Comparison of ENCODE assay signal across 29 mouse cellular contexts in genomic region chr4:59040397-59041287, GRCm38 (mm10). TPM values are rescaled to one million over a fixed set of nuclear protein-coding genes. Genes with fewer than 3 reads are reported as not detected.
DNase-seq lines count a peak whose midpoint lies in the region; ATAC-seq and TF ChIP-seq lines count a peak whose summit lies in the region.
"Had no signal": no experiment of that assay in that cellular context is flagged by ENCODE, and none has a peak within 500 bp of the region (broad histone marks: within the 10 kb centered on the region; RNA-seq: fewer than 3 reads in every experiment).

No protein-coding gene starts in this region.

- no peak overlapping the region for H3K9ac ChIP-seq in midbrain, embryonic 15.5 days
- no peak overlapping the region for H3K9ac ChIP-seq in kidney, embryonic 15.5 days
- H3K9ac ChIP-seq: forebrain, embryonic 13.5 days; heart, embryonic 15.5 days; hindbrain, embryonic 13.5 days; limb, embryonic 13.5 days; lung, embryonic 15.5 days; midbrain, embryonic 13.5 days had no signal

- no peak for TF ChIP-seq CTCF in layer of hippocampus, adult 2 months (conservative IDR thresholded peaks at IDR 0.05)

- no peak overlapping the region for H3K4me3 ChIP-seq in layer of hippocampus, adult 2 months
- H3K4me3 ChIP-seq in midbrain, embryonic 15.5 days, result no peak overlapping the region
- no peak overlapping the region for H3K4me3 ChIP-seq in kidney, embryonic 15.5 days (replicated peaks)
- H3K4me3 ChIP-seq: forebrain, embryonic 13.5 days; heart, embryonic 10.5 days; heart, embryonic 15.5 days; hindbrain, embryonic 13.5 days; limb, embryonic 13.5 days; lung, embryonic 15.5 days; megakaryocyte, embryonic 14.5 days; midbrain, embryonic 13.5 days had no signal

- H3K4me1 ChIP-seq in midbrain, embryonic 15.5 days, result peaks cover 10% of the 10 kb centered on the region
- H3K4me1 ChIP-seq in kidney, embryonic 15.5 days, result peaks cover 12% of the 10 kb centered on the region

- peak overlapping the region; percentile 10; the same call in 1 of the 2 replicates for H3K27ac ChIP-seq in layer of hippocampus, adult 2 months
- H3K27ac ChIP-seq in midbrain, embryonic 15.5 days, result no peak overlapping the region
- H3K27ac ChIP-seq in kidney, embryonic 15.5 days, result no peak overlapping the region
- H3K27ac ChIP-seq: forebrain, embryonic 13.5 days; heart, embryonic 10.5 days; heart, embryonic 15.5 days; hindbrain, embryonic 13.5 days; limb, embryonic 13.5 days; lung, embryonic 15.5 days; midbrain, embryonic 13.5 days had no signal

- 90% methylated on average over 11 of the region's 11 CpGs for WGBS in midbrain, embryonic 15.5 days
- WGBS in kidney, embryonic 15.5 days, result 86% methylated on average over 11 of the region's 11 CpGs

- H3K27me3 ChIP-seq in midbrain, embryonic 15.5 days (replicated peaks), result no peaks in the 10 kb centered on the region
- no peaks in the 10 kb centered on the region for H3K27me3 ChIP-seq in kidney, embryonic 15.5 days
- H3K27me3 ChIP-seq: forebrain, embryonic 13.5 days; heart, embryonic 15.5 days; hindbrain, embryonic 13.5 days; limb, embryonic 13.5 days; lung, embryonic 15.5 days; megakaryocyte, embryonic 14.5 days; midbrain, embryonic 13.5 days had no signal

- no peak overlapping the region for H3K4me2 ChIP-seq in midbrain, embryonic 15.5 days
- no peak overlapping the region for H3K4me2 ChIP-seq in kidney, embryonic 15.5 days
- H3K4me2 ChIP-seq: forebrain, embryonic 13.5 days; heart, embryonic 15.5 days; hindbrain, embryonic 13.5 days; limb, embryonic 13.5 days; liver, embryonic 11.5 days; lung, embryonic 15.5 days; midbrain, embryonic 13.5 days had no signal

- 0 out of 2 replicates have a peak, but pooled peaks cover 5% of the 10 kb centered on the region for H3K36me3 ChIP-seq in midbrain, embryonic 15.5 days (replicated peaks)
- peaks cover 32% of the 10 kb centered on the region for H3K36me3 ChIP-seq in kidney, embryonic 15.5 days
- H3K36me3 ChIP-seq: heart, embryonic 10.5 days; heart, embryonic 15.5 days had no signal

- no peaks in the 10 kb centered on the region for H3K9me3 ChIP-seq in midbrain, embryonic 15.5 days
- no peaks in the 10 kb centered on the region for H3K9me3 ChIP-seq in kidney, embryonic 15.5 days (replicated peaks)
- H3K9me3 ChIP-seq: forebrain, embryonic 13.5 days; heart, embryonic 10.5 days; heart, embryonic 15.5 days; hindbrain, embryonic 13.5 days; limb, embryonic 13.5 days; lung, embryonic 15.5 days; midbrain, embryonic 13.5 days had no signal

- ATAC-seq in megakaryocyte, adult 5-6 weeks (ENCODE audit: poor library complexity, severe bottlenecking), result peak; percentile 45
- ATAC-seq in midbrain, embryonic 15.5 days (replicated peaks), result no peak
- no peak for ATAC-seq in kidney, embryonic 15.5 days (replicated peaks; ENCODE audit: low FRiP score)
- ATAC-seq: forebrain, embryonic 13.5 days; intestine, postnatal 0 days; midbrain, embryonic 13.5 days had no signal

- DNase-seq in layer of hippocampus, adult 2 months (ENCODE audit: low spot score in 2 of 2), result no peak
- no peak for DNase-seq in layer of hippocampus, adult 11-12 months (ENCODE audit: low spot score)
- DNase-seq in 416B (ENCODE audit: low read depth), result peak; percentile 12
- DNase-seq in MEL-GATA-1-ER (ENCODE audit: extremely low read depth, low read depth), result peak; percentile 83
- DNase-seq in cerebellum, adult 11 months, result no peak
- DNase-seq: adrenal gland, postnatal 10 days; cerebellum, adult 18-20 months; cerebellum, postnatal 25 days; gastrocnemius, postnatal 10 days; heart, postnatal 36 days; kidney, adult 9 months; kidney, postnatal 14 days; right cerebral cortex, adult 18-20 months had no signal

RNA-seq across cellular contexts. Expression of gene Gng10, which starts 5.8 kb away (rescaled TPM):
- 10 to 100 TPM; 91.0 to 93.5 TPM for total RNA-seq in layer of hippocampus, adult 2 months (2021)
- total RNA-seq in megakaryocyte, adult 5-6 weeks (2015), result 266 and 325 TPM in 2 replicates
- total RNA-seq in megakaryocyte, adult 5-6 weeks (2017), result 179 and 182 TPM in 2 replicates
- polyA plus RNA-seq in midbrain, embryonic 15.5 days (2015; fragmentation: Nextera tagmentation; extraction: Ambion mirVana), result 172 and 183 TPM in 2 replicates
- 101 and 105 TPM in 2 replicates for polyA plus RNA-seq in kidney, embryonic 15.5 days (2015; fragmentation: Nextera tagmentation; extraction: Ambion mirVana)

RNA-seq across cellular contexts. Expression of gene Gm20503, which starts 37.6 kb away (rescaled TPM):
- 1 to 10 TPM in 1 of 2 experiments, not detected in 1; 2.5 TPM for total RNA-seq in layer of hippocampus, adult 2 months (2021)
- not detected in 2 replicates for total RNA-seq in megakaryocyte, adult 5-6 weeks (2015)
- total RNA-seq in megakaryocyte, adult 5-6 weeks (2017), result not detected in 2 replicates
- polyA plus RNA-seq in midbrain, embryonic 15.5 days (2015; fragmentation: Nextera tagmentation; extraction: Ambion mirVana), result 9.1 and 9.4 TPM in 2 replicates
- 14.4 and 15.2 TPM in 2 replicates for polyA plus RNA-seq in kidney, embryonic 15.5 days (2015; fragmentation: Nextera tagmentation; extraction: Ambion mirVana)
- total RNA-seq: neutrophil, adult 5-6 weeks had no signal
- polyA plus RNA-seq: gonadal fat pad, adult 2 months; testis, adult 2 months had no signal

RNA-seq across cellular contexts. Expression of gene Dnajc25, which starts 45.8 kb away (rescaled TPM):
- 1 to 10 TPM; 5.5 to 6.1 TPM for total RNA-seq in layer of hippocampus, adult 2 months (2021)
- total RNA-seq in megakaryocyte, adult 5-6 weeks (2015), result 11.2 and 11.8 TPM in 2 replicates
- total RNA-seq in megakaryocyte, adult 5-6 weeks (2017), result 13.0 and 14.6 TPM in 2 replicates
- polyA plus RNA-seq in midbrain, embryonic 15.5 days (2015; fragmentation: Nextera tagmentation; extraction: Ambion mirVana), result 7.4 and 7.5 TPM in 2 replicates
- 10.2 and 10.9 TPM in 2 replicates for polyA plus RNA-seq in kidney, embryonic 15.5 days (2015; fragmentation: Nextera tagmentation; extraction: Ambion mirVana)

RNA-seq across cellular contexts. Expression of gene Ptgr1, which starts 53.7 kb away (rescaled TPM):
- total RNA-seq in layer of hippocampus, adult 2 months (2021), result 1 to 10 TPM; 3.2 to 3.3 TPM
- total RNA-seq in megakaryocyte, adult 5-6 weeks (2015), result 33.1 and 36.4 TPM in 2 replicates
- 25.7 and 29.0 TPM in 2 replicates for total RNA-seq in megakaryocyte, adult 5-6 weeks (2017)
- 3.2 and 4.2 TPM in 2 replicates for polyA plus RNA-seq in midbrain, embryonic 15.5 days (2015; fragmentation: Nextera tagmentation; extraction: Ambion mirVana)
- polyA plus RNA-seq in kidney, embryonic 15.5 days (2015; fragmentation: Nextera tagmentation; extraction: Ambion mirVana), result 22.2 and 24.6 TPM in 2 replicates

Comparison
In these comparisons a context has a peak if more than half of its experiments do, and no peak if none do; other contexts are left out.
1. DNase-seq: peak in 416B (single experiment) and MEL-GATA-1-ER (single experiment); none in layer of hippocampus, adult 2 months (0 of 2), layer of hippocampus, adult 11-12 months (single experiment) and cerebellum, adult 11 months (single experiment).